Mouse (Mus musculus) MEL (cell line): ENCODE data around the gene Napa. TPM values are rescaled to one million over a fixed set of nuclear protein-coding genes. Genes with fewer than 3 reads are reported as not detected.

ENCODE experiments used
- DNase-seq: peaks from one replicate; pipeline ENCODE4 v3.0.0; 2011; ENCODE audit warnings: low read depth, low spot score
- H3K27ac ChIP-seq: 2 replicates; pipeline ENCODE4 v1.5.1; 2012; ENCODE audit warnings: low read depth, mild to moderate bottlenecking, control low read depth, low read length, moderate library complexity; ENCODE audit not compliant: control insufficient read depth
- H3K27me3 ChIP-seq, 2 experiments: fragments of 150-350 bp in 1 of 2; sonication (generic) in 1 of 2; 2 replicates each; pipeline ENCODE4 v1.6.1; 2012; ENCODE audit warnings: low read length in 2 of 2, mild to moderate bottlenecking in 2 of 2, improper control_type of control experiment in 1 of 2, moderate library complexity in 1 of 2; ENCODE audit not compliant: insufficient read depth in 2 of 2, control insufficient read depth in 1 of 2
- H3K36me3 ChIP-seq, 2 experiments: 2 replicates each; pipeline ENCODE4 v1.6.1; 2012 to 2014; ENCODE audit warnings: low read length in 2 of 2, improper control_type of control experiment in 1 of 2, inconsistent platforms in 1 of 2, mild to moderate bottlenecking in 1 of 2; ENCODE audit not compliant: insufficient read depth in 2 of 2, control insufficient read depth in 1 of 2
- H3K4me1 ChIP-seq, 2 experiments: fragments of 150-350 bp in 1 of 2; sonication (generic) in 1 of 2; 2 replicates each; pipeline ENCODE4 v1.6.1; 2012; ENCODE audit warnings: low read length in 2 of 2, improper control_type of control experiment in 1 of 2, mild to moderate bottlenecking in 1 of 2; ENCODE audit not compliant: insufficient read depth in 2 of 2, control insufficient read depth in 1 of 2
- H3K4me3 ChIP-seq, 2 experiments: fragments of 150-350 bp in 1 of 2; sonication (generic) in 1 of 2; 2 replicates each; pipeline ENCODE4 v1.5.1; 2012; ENCODE audit warnings: low read depth in 2 of 2, low read length in 2 of 2, mild to moderate bottlenecking in 2 of 2, moderate library complexity in 2 of 2, control low read depth in 1 of 2, improper control_type of control experiment in 1 of 2; ENCODE audit not compliant: control insufficient read depth in 1 of 2, insufficient read depth in 1 of 2
- H3K79me2 ChIP-seq: 2 replicates; pipeline ENCODE4 v1.6.1; 2012; ENCODE audit warnings: mild to moderate bottlenecking, low read length, moderate library complexity; ENCODE audit not compliant: control insufficient read depth, poor library complexity, insufficient read depth
- H3K9ac ChIP-seq: 2 replicates; pipeline ENCODE4 v1.6.1; 2012; ENCODE audit warnings: low read depth, mild to moderate bottlenecking, control low read depth, low read length, moderate library complexity; ENCODE audit not compliant: control insufficient read depth, poor library complexity, severe bottlenecking
- H3K9me3 ChIP-seq: fragments of 150-350 bp; sonication (generic); replicated peaks from 2 replicates; pipeline ENCODE4 v1.6.1; 2012; ENCODE audit warnings: mild to moderate bottlenecking, low read length, improper control_type of control experiment, moderate library complexity; ENCODE audit not compliant: insufficient read depth
- BHLHE40 ChIP-seq: IDR thresholded peaks from 2 replicates; pipeline ENCODE4 v1.6.1; 2012; ENCODE audit warnings: low read depth, mild to moderate bottlenecking, inconsistent platforms, low read length, improper control_type of control experiment, borderline replicate concordance
- CHD1 ChIP-seq: IDR thresholded peaks from 2 replicates; pipeline ENCODE4 v1.6.1; 2012; ENCODE audit warnings: low read depth, mild to moderate bottlenecking, inconsistent platforms, low read length, improper control_type of control experiment
- E2F4 ChIP-seq: IDR thresholded peaks from 2 replicates; pipeline ENCODE4 v1.6.1; 2011; ENCODE audit warnings: low read depth, low read length, improper control_type of control experiment, borderline replicate concordance
- ELF1 ChIP-seq: IDR thresholded peaks from 2 replicates; pipeline ENCODE4 v1.6.1; 2014; ENCODE audit warnings: low read depth, mild to moderate bottlenecking, inconsistent platforms, low read length, improper control_type of control experiment, moderate library complexity
- EP300 ChIP-seq, 2 experiments: IDR thresholded peaks; 2 replicates each; pipeline ENCODE4 v1.6.1; 2011; ENCODE audit warnings: improper control_type of control experiment in 2 of 2, low read length in 2 of 2, low read depth in 1 of 2, mild to moderate bottlenecking in 1 of 2
- ETS1 ChIP-seq: IDR thresholded peaks from 2 replicates; pipeline ENCODE4 v1.6.1; 2012; ENCODE audit warnings: low read depth, mild to moderate bottlenecking, inconsistent platforms, low read length, improper control_type of control experiment, moderate library complexity
- GABPA ChIP-seq: IDR thresholded peaks from 2 replicates; pipeline ENCODE4 v1.6.1; 2012; ENCODE audit warnings: low read depth, mild to moderate bottlenecking, inconsistent platforms, low read length, improper control_type of control experiment, moderate library complexity
- GATA1 ChIP-seq: IDR thresholded peaks from 2 replicates; pipeline ENCODE4 v1.6.1; 2011; ENCODE audit warnings: low read depth, low read length, improper control_type of control experiment
- HCFC1 ChIP-seq: IDR thresholded peaks from 2 replicates; pipeline ENCODE4 v1.6.1; 2012; ENCODE audit warnings: low read depth, mild to moderate bottlenecking, inconsistent platforms, low read length, improper control_type of control experiment, moderate library complexity
- MAFK ChIP-seq: IDR thresholded peaks from 2 replicates; pipeline ENCODE4 v1.6.1; 2011; ENCODE audit warnings: low read depth, mild to moderate bottlenecking, low read length, improper control_type of control experiment, borderline replicate concordance
- MAX ChIP-seq: IDR thresholded peaks from 2 replicates; pipeline ENCODE4 v1.6.1; 2011; ENCODE audit warnings: low read length, improper control_type of control experiment
- MEF2A ChIP-seq: IDR thresholded peaks from 2 replicates; pipeline ENCODE4 v1.6.1; 2014; ENCODE audit warnings: low read depth, mild to moderate bottlenecking, inconsistent platforms, low read length, improper control_type of control experiment; ENCODE audit not compliant: poor library complexity, insufficient replicate concordance, severe bottlenecking; ENCODE audit errors: extremely low read depth
- NELFE ChIP-seq: IDR thresholded peaks from 2 replicates; pipeline ENCODE4 v1.6.1; 2011; ENCODE audit warnings: low read depth, low read length, improper control_type of control experiment
- POLR2A ChIP-seq, 2 experiments: IDR thresholded peaks; 2 replicates each; pipeline ENCODE4 v1.6.1; 2011 to 2012; ENCODE audit warnings: low read length in 2 of 2, mild to moderate bottlenecking in 2 of 2, control low read depth in 1 of 2, improper control_type of control experiment in 1 of 2, low read depth in 1 of 2, moderate library complexity in 1 of 2; ENCODE audit not compliant: control insufficient read depth in 1 of 2, insufficient read depth in 1 of 2, poor library complexity in 1 of 2
- RCOR1 ChIP-seq: IDR thresholded peaks from 2 replicates; pipeline ENCODE4 v1.6.1; 2012; ENCODE audit warnings: low read depth, mild to moderate bottlenecking, inconsistent platforms, low read length, improper control_type of control experiment
- SIN3A ChIP-seq: IDR thresholded peaks from 2 replicates; pipeline ENCODE4 v1.6.1; 2012; ENCODE audit warnings: low read length, improper control_type of control experiment, inconsistent platforms
- TBP ChIP-seq: IDR thresholded peaks from 2 replicates; pipeline ENCODE4 v1.8.0; 2011; ENCODE audit warnings: low read depth, low read length, improper control_type of control experiment
- UBTF ChIP-seq: IDR thresholded peaks from 2 replicates; pipeline ENCODE4 v1.6.1; 2012; ENCODE audit warnings: low read depth, mild to moderate bottlenecking, inconsistent platforms, low read length, improper control_type of control experiment, moderate library complexity, borderline replicate concordance; ENCODE audit not compliant: insufficient read depth
- USF2 ChIP-seq, 2 experiments: IDR thresholded peaks; 2 replicates each; pipeline ENCODE4 v1.6.1; 2011 to 2012; ENCODE audit warnings: improper control_type of control experiment in 2 of 2, low read length in 2 of 2, borderline replicate concordance in 1 of 2, inconsistent platforms in 1 of 2, low read depth in 1 of 2, mild to moderate bottlenecking in 1 of 2; ENCODE audit not compliant: insufficient read depth in 1 of 2
- ZC3H11A ChIP-seq: IDR thresholded peaks from 2 replicates; pipeline ENCODE4 v1.6.1; 2012; ENCODE audit warnings: low read depth, mild to moderate bottlenecking, inconsistent platforms, low read length, improper control_type of control experiment
- ZMIZ1 ChIP-seq: IDR thresholded peaks from 2 replicates; pipeline ENCODE4 v1.6.1; 2012; ENCODE audit warnings: low read depth, mild to moderate bottlenecking, inconsistent platforms, low read length, improper control_type of control experiment, moderate library complexity
- polyA plus RNA-seq, 2 experiments: library from polyadenylated mRNA; stranded (reverse) in 1 of 2; unstranded in 1 of 2; fragments of >175 nt in 1 of 2; fragments of >200 nt in 1 of 2; gene quantifications; 2 replicates each; pipeline versions ENCODE4 v1.2.1 to v1.2.4; 2012; ENCODE audit warnings: low replicate concordance in 2 of 2, low read depth in 1 of 2; ENCODE audit not compliant: insufficient read length in 2 of 2, insufficient read depth in 1 of 2, missing spikeins in 1 of 2
- total RNA-seq: library from RNA; depleted of rRNA; stranded (reverse); fragments of 300-350 nt; gene quantifications from 2 replicates; pipeline ENCODE4 v1.2.3, GENCODE M21; 2012

Gene Napa
- total and polyA plus RNA-seq, 3 experiments = 56.1 to 132 TPM; not detected in 1

DNA sequence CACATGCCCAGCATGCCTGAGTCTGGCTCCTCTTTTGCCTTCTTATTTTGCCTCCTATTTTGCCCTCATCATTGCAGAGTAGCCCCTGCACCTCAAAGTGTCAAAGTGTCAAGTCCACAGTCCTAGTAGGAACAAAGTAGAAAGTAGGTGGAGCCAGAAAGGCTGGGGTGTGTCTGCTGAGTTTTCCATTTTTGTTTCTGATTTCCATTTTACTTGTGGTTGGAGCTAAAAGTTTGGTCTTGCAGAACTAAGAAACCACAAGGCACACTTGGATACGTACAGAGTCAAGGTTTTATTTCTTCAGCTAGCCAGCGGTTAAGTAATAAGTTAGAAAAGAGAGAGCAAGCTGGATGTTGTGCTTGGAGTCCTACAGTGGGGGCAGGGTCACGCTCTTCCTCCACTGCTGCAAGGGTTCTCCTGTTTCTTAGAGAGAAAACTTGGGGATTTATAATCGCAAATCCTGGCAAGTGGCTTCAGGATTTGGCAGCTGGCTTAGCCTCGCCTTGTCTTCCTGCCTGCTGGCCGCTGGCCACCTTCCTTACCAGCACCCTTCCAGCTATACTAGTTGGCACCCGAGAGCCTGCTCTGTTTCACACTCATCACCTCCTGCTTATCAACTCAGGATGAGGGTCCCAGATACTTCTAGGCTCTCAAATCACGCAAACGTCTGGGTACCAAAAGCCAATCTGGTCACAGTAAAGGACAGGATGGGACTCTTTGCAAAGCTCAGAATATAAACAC lies 57.0 kb downstream of the Napa start:
- H3K9ac ChIP-seq = no peak overlapping the region
- no peak for DNase-seq
- no peak overlapping the region for H3K27ac ChIP-seq
- H3K4me1 ChIP-seq = 0 out of 4 replicates have a peak, but pooled peaks cover 0 to 4% of the 10 kb centered on the region in 2 experiments
- no peaks in the 10 kb centered on the region for H3K27me3 ChIP-seq
- no peaks in the 10 kb centered on the region for H3K79me2 ChIP-seq
- no peak for TF ChIP-seq SIN3A
- peak in 1 of 2 experiments; percentile 29; a peak in 1 of 4 replicates for TF ChIP-seq POLR2A (IDR thresholded peaks at IDR 0.05; ENCODE audit: control insufficient read depth in 1 of 2, insufficient read depth in 1 of 2, low read depth in 1 of 2, low read length in 2 of 2, poor library complexity in 1 of 2)
- TF ChIP-seq TBP = peak; percentile 63
- no peak for TF ChIP-seq HCFC1
- TF ChIP-seq, all 39 proteins: peak for 2
- Histone ChIP-seq H3K4me3 (no peak overlapping the region), H3K9me3 (no peaks in the 10 kb centered on the region), H3K36me3 (no peaks in the 10 kb centered on the region)

GRCm38 (mm10) chr7:16156105-16156714 lies 58.0 kb downstream of the Napa start:
- Histone ChIP-seq H3K4me3 (no peak overlapping the region), H3K36me3 (no peaks in the 10 kb centered on the region), H3K9me3 (no peaks in the 10 kb centered on the region), H3K79me2 (no peaks in the 10 kb centered on the region), H3K27ac (no peak overlapping the region)
- TF ChIP-seq TBP (no peak), ELF1 (no peak), USF2 (IDR thresholded peaks at IDR 0.05; ENCODE audit: borderline replicate concordance in 1 of 2, insufficient read depth in 1 of 2, low read depth in 1 of 2, low read length in 2 of 2) (no peak), CHD1 (no peak), GATA1 (no peak)
- TF ChIP-seq, all 39 proteins: peak for 0
- no peak for DNase-seq
- H3K4me1 ChIP-seq = 0 out of 4 replicates have a peak, but pooled peaks cover 0 to 4% of the 10 kb centered on the region in 2 experiments
- no peaks in the 10 kb centered on the region for H3K27me3 ChIP-seq
- H3K9ac ChIP-seq = no peak overlapping the region

- Histone ChIP-seq H3K4me3 (no peak overlapping the region), H3K27me3 (no peaks in the 10 kb centered on the region), H3K9ac (no peak overlapping the region), H3K27ac (no peak overlapping the region), H3K36me3 (no peaks in the 10 kb centered on the region), H3K9me3 (no peaks in the 10 kb centered on the region), H3K79me2 (no peaks in the 10 kb centered on the region), H3K4me1 (0 out of 4 replicates have a peak, but pooled peaks cover 0 to 4% of the 10 kb centered on the region in 2 experiments)
- DNase-seq = no peak
- TF ChIP-seq MAX = no peak
- no peak for TF ChIP-seq UBTF
- TF ChIP-seq ZC3H11A = no peak
- no peak for TF ChIP-seq MAFK
- no peak for TF ChIP-seq ELF1
- no peak for TF ChIP-seq GABPA
- no peak for TF ChIP-seq EP300 (IDR thresholded peaks at IDR 0.05; ENCODE audit: low read depth in 1 of 2, low read length in 2 of 2)
- TF ChIP-seq NELFE = no peak
- no peak for TF ChIP-seq CHD1
- TF ChIP-seq POLR2A (IDR thresholded peaks at IDR 0.05; ENCODE audit: control insufficient read depth in 1 of 2, insufficient read depth in 1 of 2, low read depth in 1 of 2, low read length in 2 of 2, poor library complexity in 1 of 2) = no peak
- no peak for TF ChIP-seq GATA1
- no peak for TF ChIP-seq BHLHE40
- no peak for TF ChIP-seq HCFC1
- TF ChIP-seq E2F4 = no peak
- no peak for TF ChIP-seq ZMIZ1
- no peak for TF ChIP-seq ETS1
- no peak for TF ChIP-seq SIN3A
- no peak for TF ChIP-seq MEF2A
- no peak for TF ChIP-seq RCOR1
Observed at GRCm38 (mm10) chr7:16158735-16159134, 60.5 kb downstream of the Napa start.
